Mouse (Mus musculus): ENCODE results near the gene Cyp2c65.

The Cyp2c65 gene

DNA sequence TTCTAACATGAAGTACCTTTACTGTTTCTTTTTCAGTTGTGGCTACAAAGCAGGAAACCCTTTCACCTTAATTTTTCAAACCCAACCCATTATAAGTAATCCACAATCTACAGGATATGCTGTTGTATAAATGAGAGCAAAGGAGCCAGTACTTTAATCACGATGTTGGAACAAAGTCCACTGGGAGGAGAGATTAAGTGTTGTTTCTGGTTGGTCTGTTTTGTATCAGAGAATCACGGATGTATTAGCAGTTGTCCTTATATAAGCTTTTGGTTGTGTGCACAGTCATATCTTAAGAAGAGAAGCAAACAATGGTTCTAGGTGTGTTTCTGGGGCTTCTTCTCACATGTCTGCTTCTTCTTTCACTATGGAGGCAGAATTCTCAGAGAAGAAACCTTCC lies at the start of gene Cyp2c65:
Gene Cyp2c65 (plus strand): TSS at position 297 of the 400 bp plus-strand sequence.
- DNase-seq (ENCODE audit: low spot score in 2 of 2), result no peak

DNA sequence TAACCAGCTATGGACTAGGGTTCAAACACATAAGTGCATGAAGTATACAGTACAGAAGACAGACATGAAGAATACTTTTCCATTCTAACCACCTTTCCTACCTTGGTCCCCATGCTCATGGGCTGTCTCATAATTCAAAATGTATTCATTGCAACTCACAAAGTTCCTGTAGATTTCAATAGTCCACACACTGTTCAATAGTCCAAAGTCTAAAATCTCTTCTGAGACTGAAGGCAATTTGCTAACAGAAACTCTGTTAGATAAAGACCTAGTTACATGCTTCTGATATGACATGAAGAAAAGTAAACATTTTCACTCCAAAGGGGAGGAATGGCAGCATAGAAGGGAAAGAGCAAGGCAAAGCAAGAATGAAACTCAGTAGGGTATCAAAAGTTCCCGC lies 2.9 kb upstream of the Cyp2c65 start:
- no peak for DNase-seq (ENCODE audit: low spot score in 2 of 2)

DNA sequence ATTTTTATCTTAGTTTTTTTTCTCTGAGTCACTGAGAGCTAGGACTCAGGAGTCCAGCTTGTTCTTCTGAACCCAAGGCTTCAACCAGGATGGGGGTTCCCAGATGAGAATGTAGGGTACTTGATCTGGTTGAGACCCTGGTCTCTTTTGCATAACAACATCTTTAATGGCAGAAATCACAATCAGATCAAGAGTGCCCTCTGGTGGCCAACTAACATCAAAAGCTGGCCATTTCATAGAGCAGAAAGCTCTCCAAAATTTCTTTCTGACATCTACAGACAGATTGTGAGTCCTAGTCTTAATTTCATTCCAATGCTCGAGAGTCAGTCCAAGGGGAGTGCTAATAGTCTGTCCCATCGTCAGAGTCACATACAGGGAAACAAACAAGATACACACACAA lies 38.0 kb downstream of the Cyp2c65 start:
- peak in 1 of 2 experiments; percentile 21 for DNase-seq (ENCODE audit: low spot score in 2 of 2)

DNA sequence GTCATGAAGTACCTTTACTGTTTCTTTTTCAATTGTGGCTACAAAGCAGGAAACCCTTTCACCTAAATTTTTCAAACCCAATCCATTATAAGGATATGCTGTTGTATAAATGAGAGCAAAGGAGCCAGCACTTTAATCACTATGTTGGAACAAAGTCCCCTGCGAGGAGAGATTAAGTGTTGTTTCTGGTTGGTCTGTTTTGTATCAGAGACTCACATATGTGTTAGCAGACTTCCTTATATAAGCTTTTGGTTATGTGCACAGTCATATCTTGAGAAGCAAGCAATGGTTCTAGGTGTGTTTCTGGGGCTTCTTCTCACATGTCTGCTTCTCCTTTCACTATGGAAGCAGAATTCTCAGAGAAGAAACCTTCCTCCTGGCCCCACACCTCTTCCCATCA lies 52.8 kb downstream of the Cyp2c65 start, which contains the start of gene Cyp2c66:
Gene Cyp2c66 (plus strand): TSS at position 255 of the 400 bp plus-strand sequence.
- no peak for DNase-seq (ENCODE audit: low spot score in 2 of 2)
